Mouse (Mus musculus): ENCODE data around the gene Pla2g3. TPM values are rescaled to one million over a fixed set of nuclear protein-coding genes. Genes with fewer than 3 reads are reported as not detected.

The Pla2g3 gene
- polyA plus RNA-seq, 1 experiment from 2014 or later: 0.76 TPM

- WGBS: 56% methylated on average over 5 of the region's 5 CpGs
- 0 out of 2 replicates have a peak, but pooled peaks cover 3% of the 10 kb centered on the region for H3K4me1 ChIP-seq (ENCODE audit: control insufficient read depth, insufficient read depth, low read length)
- H3K9me3 ChIP-seq (ENCODE audit: control insufficient read depth, low read length): no peaks in the 10 kb centered on the region
- DNase-seq (ENCODE audit: low spot score) (no peak), ATAC-seq (ENCODE audit: insufficient number of reproducible peaks, low FRiP score, low TSS enrichment, low read depth) (no peak)
- H3K27me3 ChIP-seq (ENCODE audit: control insufficient read depth, insufficient read depth, low read length): no peaks in the 10 kb centered on the region
- no peak overlapping the region for H3K9ac ChIP-seq (ENCODE audit: low read length)
- H3K4me3 ChIP-seq (ENCODE audit: low read depth, low read length): no peak overlapping the region
- no peak overlapping the region for H3K27ac ChIP-seq (replicated peaks; ENCODE audit: low read depth, low read length)
- no peaks in the 10 kb centered on the region for H3K36me3 ChIP-seq (ENCODE audit: control insufficient read depth, insufficient read depth, low read length)
- H3K4me2 ChIP-seq (ENCODE audit: low read depth, severe bottlenecking): no peak overlapping the region
These were observed 8.7 kb downstream of the Pla2g3 start for GRCm38 (mm10) chr11:3496756-3497155.

DNA sequence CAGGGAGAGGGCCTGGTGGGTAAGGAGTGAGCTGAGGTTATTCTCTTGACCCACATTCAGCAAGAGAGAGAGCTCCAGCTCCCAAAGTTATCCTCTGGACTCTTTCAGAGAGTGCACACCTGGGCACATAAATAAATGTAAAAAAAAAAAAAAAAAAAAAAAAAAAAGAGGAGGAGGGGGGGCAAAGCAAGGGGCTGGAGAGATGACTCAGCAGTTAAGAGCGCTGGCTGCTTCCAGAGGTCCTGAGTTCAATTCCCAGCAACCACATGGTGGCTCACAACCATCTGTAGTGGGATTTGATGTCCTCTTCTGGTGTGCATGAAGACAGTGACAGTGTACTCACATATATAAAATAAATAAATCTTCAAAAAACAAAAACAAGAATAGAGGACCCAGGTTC, 9.2 kb downstream of the Pla2g3 start:
- WGBS: 89% methylated on average over 1 of the region's 1 CpGs
- ATAC-seq (ENCODE audit: insufficient number of reproducible peaks, low FRiP score, low TSS enrichment, low read depth): no peak

DNA sequence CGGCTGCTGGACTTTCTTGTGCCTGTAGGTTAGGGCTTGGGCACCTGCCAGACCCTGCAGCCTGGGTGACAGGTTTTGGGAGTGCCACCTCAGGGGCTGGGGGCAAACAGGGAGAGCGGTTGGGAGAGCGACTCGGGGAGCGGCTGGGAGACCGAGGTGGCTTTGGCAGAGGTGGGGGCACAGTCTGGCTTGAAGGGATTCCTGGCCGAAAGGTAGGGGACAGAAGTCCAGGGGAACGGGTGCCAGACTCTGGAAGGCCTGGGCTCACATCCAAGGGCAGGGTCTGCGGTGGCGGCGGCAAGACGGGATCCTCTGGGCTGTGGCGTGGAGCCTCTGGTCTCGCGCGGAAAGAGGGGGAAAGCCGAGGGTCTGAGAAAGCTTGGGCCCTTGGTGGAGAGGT, 14.0 kb downstream of the Pla2g3 start:
- Histone ChIP-seq H3K9ac (ENCODE audit: low read length) (no peak overlapping the region), H3K4me3 (ENCODE audit: low read depth, low read length) (no peak overlapping the region), H3K27me3 (ENCODE audit: control insufficient read depth, insufficient read depth, low read length) (no peaks in the 10 kb centered on the region), H3K4me2 (ENCODE audit: low read depth, severe bottlenecking) (no peak overlapping the region), H3K4me1 (ENCODE audit: control insufficient read depth, insufficient read depth, low read length) (no peaks in the 10 kb centered on the region), H3K27ac (replicated peaks; ENCODE audit: low read depth, low read length) (no peak overlapping the region), H3K9me3 (ENCODE audit: control insufficient read depth, low read length) (no peaks in the 10 kb centered on the region), H3K36me3 (ENCODE audit: control insufficient read depth, insufficient read depth, low read length) (no peaks in the 10 kb centered on the region)
- WGBS: 82% methylated on average over 17 of the region's 17 CpGs
- ATAC-seq (ENCODE audit: insufficient number of reproducible peaks, low FRiP score, low TSS enrichment, low read depth) (no peak), DNase-seq (ENCODE audit: low spot score) (no peak)

More for the DNA sequence above, 9.2 kb downstream of the Pla2g3 start:
- 0 out of 2 replicates have a peak, but pooled peaks cover 3% of the 10 kb centered on the region for H3K4me1 ChIP-seq (ENCODE audit: control insufficient read depth, insufficient read depth, low read length)
- no peaks in the 10 kb centered on the region for H3K27me3 ChIP-seq (ENCODE audit: control insufficient read depth, insufficient read depth, low read length)
- no peak overlapping the region for H3K4me2 ChIP-seq (ENCODE audit: low read depth, severe bottlenecking)
- H3K27ac ChIP-seq (replicated peaks; ENCODE audit: low read depth, low read length): no peak overlapping the region
- no peak overlapping the region for H3K9ac ChIP-seq (ENCODE audit: low read length)
- no peak for DNase-seq (ENCODE audit: low spot score)
- H3K4me3 ChIP-seq (ENCODE audit: low read depth, low read length): no peak overlapping the region
- no peaks in the 10 kb centered on the region for H3K36me3 ChIP-seq (ENCODE audit: control insufficient read depth, insufficient read depth, low read length)
- H3K9me3 ChIP-seq (ENCODE audit: control insufficient read depth, low read length): no peaks in the 10 kb centered on the region

DNA sequence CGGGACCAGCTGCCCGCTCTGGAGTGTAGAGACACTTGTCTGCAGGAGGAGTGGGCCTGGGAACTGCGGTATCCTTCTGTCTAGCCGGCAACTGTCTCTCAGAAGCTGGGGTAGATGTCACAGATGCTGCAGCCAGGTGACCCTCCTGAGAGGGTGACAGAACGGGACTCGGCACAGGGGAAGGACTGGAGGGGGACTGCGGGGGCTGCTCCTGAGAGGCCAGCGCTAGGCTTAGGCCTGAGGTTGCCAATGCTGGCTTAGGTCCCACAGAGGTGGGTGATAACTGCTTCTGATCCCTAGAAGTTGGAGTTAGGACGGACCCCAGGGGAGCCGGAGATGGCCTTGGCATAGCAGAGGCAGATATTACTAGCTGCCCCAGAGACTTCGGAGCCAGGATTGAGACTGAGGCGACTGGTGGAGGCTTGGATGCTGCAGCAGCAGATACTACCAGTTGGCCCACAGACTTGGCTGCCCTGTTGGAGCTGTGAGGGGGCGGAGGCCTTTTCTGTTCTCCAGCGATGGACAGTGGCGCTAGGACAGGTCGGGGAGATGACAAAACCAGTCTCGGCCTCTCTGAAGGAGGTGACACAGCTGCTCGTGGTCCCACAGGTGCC, 14.5 kb downstream of the Pla2g3 start:
- H3K4me1 ChIP-seq (ENCODE audit: control insufficient read depth, insufficient read depth, low read length): no peaks in the 10 kb centered on the region
- H3K27me3 ChIP-seq (ENCODE audit: control insufficient read depth, insufficient read depth, low read length): no peaks in the 10 kb centered on the region
- 84% methylated on average over 18 of the region's 18 CpGs for WGBS
- H3K4me3 ChIP-seq (ENCODE audit: low read depth, low read length): no peak overlapping the region
- ATAC-seq (ENCODE audit: insufficient number of reproducible peaks, low FRiP score, low TSS enrichment, low read depth) (no peak), DNase-seq (ENCODE audit: low spot score) (no peak)
- no peaks in the 10 kb centered on the region for H3K36me3 ChIP-seq (ENCODE audit: control insufficient read depth, insufficient read depth, low read length)
- H3K4me2 ChIP-seq (ENCODE audit: low read depth, severe bottlenecking): no peak overlapping the region
- no peak overlapping the region for H3K27ac ChIP-seq (replicated peaks; ENCODE audit: low read depth, low read length)
- no peaks in the 10 kb centered on the region; the same call in 1 of the 2 replicates for H3K9me3 ChIP-seq (ENCODE audit: control insufficient read depth, low read length)
- H3K9ac ChIP-seq (ENCODE audit: low read length): no peak overlapping the region

DNA sequence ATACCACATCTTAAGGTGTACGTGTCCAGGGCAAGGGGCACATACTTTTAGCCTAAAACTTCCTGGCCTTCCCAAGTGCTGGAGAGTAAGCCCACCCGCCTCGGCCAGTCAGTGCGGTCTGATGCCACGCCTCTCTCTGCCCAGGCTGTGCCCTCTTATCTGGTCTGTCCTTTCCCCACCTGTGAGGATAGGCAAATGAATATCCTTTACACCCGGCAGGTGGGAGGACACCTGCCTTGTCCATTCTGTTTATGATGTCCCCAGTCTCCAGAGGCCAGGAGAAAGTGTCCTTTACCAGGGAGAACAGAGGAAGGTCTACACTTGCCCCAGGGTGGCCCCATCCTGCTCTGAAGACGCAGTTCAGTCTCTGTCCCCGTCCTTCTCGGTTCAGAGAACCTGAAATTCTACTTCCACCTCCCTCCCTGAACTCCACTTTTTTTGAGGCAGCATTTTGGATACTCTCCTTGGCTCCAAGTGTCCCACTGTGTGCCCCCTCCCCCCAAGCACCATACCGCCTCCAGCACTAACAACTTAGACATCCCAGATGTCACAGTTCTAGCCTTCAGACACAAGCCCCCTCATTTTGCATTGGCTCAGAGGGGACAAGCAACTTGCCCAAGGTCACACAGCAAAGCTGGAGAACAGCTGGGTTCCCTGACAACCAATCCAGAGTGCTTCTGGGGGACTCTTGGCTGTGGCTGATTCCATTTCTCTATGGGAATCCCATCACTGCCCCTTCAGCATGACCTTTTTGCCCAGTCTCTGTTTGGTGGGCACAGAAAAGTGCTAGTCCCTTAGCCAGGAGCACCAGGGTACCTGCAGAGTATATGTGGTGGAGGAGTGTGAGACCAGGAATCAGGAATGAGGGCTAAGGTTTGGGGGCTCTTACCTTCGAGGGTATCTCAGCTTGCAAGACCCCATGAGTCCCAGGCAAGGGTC, 15.9 kb downstream of the Pla2g3 start:
- Histone ChIP-seq H3K4me3 (ENCODE audit: low read depth, low read length) (no peak overlapping the region), H3K4me2 (ENCODE audit: low read depth, severe bottlenecking) (no peak overlapping the region), H3K27ac (replicated peaks; ENCODE audit: low read depth, low read length) (no peak overlapping the region), H3K9me3 (ENCODE audit: control insufficient read depth, low read length) (no peaks in the 10 kb centered on the region; the same call in 1 of the 2 replicates), H3K4me1 (ENCODE audit: control insufficient read depth, insufficient read depth, low read length) (no peaks in the 10 kb centered on the region), H3K9ac (ENCODE audit: low read length) (no peak overlapping the region), H3K27me3 (ENCODE audit: control insufficient read depth, insufficient read depth, low read length) (no peaks in the 10 kb centered on the region), H3K36me3 (ENCODE audit: control insufficient read depth, insufficient read depth, low read length) (no peaks in the 10 kb centered on the region)
- 65% methylated on average over 11 of the region's 11 CpGs for WGBS
- ATAC-seq (ENCODE audit: insufficient number of reproducible peaks, low FRiP score, low TSS enrichment, low read depth) (no peak), DNase-seq (ENCODE audit: low spot score) (no peak)

- H3K27ac ChIP-seq (replicated peaks; ENCODE audit: low read depth, low read length): no peak overlapping the region
- DNase-seq (ENCODE audit: low spot score) (no peak), ATAC-seq (ENCODE audit: insufficient number of reproducible peaks, low FRiP score, low TSS enrichment, low read depth) (no peak)
- no peaks in the 10 kb centered on the region; the same call in 1 of the 2 replicates for H3K9me3 ChIP-seq (ENCODE audit: control insufficient read depth, low read length)
- no peaks in the 10 kb centered on the region for H3K36me3 ChIP-seq (ENCODE audit: control insufficient read depth, insufficient read depth, low read length)
- no peak overlapping the region for H3K4me3 ChIP-seq (ENCODE audit: low read depth, low read length)
- no peak overlapping the region for H3K4me2 ChIP-seq (ENCODE audit: low read depth, severe bottlenecking)
- no peak overlapping the region for H3K9ac ChIP-seq (ENCODE audit: low read length)
- no peaks in the 10 kb centered on the region for H3K4me1 ChIP-seq (ENCODE audit: control insufficient read depth, insufficient read depth, low read length)
- no peaks in the 10 kb centered on the region for H3K27me3 ChIP-seq (ENCODE audit: control insufficient read depth, insufficient read depth, low read length)
- WGBS: 63% methylated on average over 7 of the region's 7 CpGs
These were observed 20.1 kb downstream of the Pla2g3 start for GRCm38 (mm10) chr11:3508226-3508625.

- H3K27ac ChIP-seq (replicated peaks; ENCODE audit: low read depth, low read length): no peak overlapping the region
- DNase-seq (ENCODE audit: low spot score): no peak
- WGBS: 75% methylated on average over 8 of the region's 8 CpGs
These were observed 21.3 kb downstream of the Pla2g3 start for GRCm38 (mm10) chr11:3509181-3510085.

DNA sequence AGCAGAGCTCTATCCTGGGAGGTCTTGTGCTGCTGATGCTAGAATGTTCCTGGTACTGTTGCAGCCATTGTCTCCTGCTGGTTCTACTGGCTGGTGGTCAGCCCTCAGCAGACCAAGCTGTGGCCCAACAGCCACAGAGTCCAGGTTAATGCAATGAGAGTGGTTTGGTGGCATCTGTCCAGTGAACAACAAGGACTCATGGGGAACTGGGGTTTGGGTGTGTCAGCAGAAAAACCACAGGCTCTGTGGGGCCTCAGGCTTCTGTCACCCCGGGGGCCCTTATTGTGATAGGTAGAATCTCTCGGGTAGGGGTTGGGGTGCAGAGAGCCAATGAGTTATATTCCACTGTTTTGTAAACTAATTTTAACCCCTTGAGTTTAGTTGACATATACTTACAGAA, 22.2 kb downstream of the Pla2g3 start:
- DNase-seq (ENCODE audit: low spot score): no peak
- no peak overlapping the region for H3K4me2 ChIP-seq (ENCODE audit: low read depth, severe bottlenecking)
- H3K4me3 ChIP-seq (ENCODE audit: low read depth, low read length): no peak overlapping the region
- WGBS: 83% methylated on average over 2 of the region's 2 CpGs
- ATAC-seq (ENCODE audit: insufficient number of reproducible peaks, low FRiP score, low TSS enrichment, low read depth): no peak
- 0 out of 2 replicates have a peak, but pooled peaks cover under 1% of the 10 kb centered on the region for H3K27me3 ChIP-seq (ENCODE audit: control insufficient read depth, insufficient read depth, low read length)
- no peak overlapping the region for H3K9ac ChIP-seq (ENCODE audit: low read length)
- H3K27ac ChIP-seq (replicated peaks; ENCODE audit: low read depth, low read length): no peak overlapping the region
- no peaks in the 10 kb centered on the region; the same call in 1 of the 2 replicates for H3K9me3 ChIP-seq (ENCODE audit: control insufficient read depth, low read length)
- H3K36me3 ChIP-seq (ENCODE audit: control insufficient read depth, insufficient read depth, low read length): no peaks in the 10 kb centered on the region
- 0 out of 2 replicates have a peak, but pooled peaks cover 2% of the 10 kb centered on the region for H3K4me1 ChIP-seq (ENCODE audit: control insufficient read depth, insufficient read depth, low read length)

More at GRCm38 (mm10) chr11:3509181-3510085, 21.3 kb downstream of the Pla2g3 start:
- ATAC-seq (ENCODE audit: insufficient number of reproducible peaks, low FRiP score, low TSS enrichment, low read depth): no peak
- H3K36me3 ChIP-seq (ENCODE audit: control insufficient read depth, insufficient read depth, low read length): no peaks in the 10 kb centered on the region
- H3K4me3 ChIP-seq (ENCODE audit: low read depth, low read length): no peak overlapping the region
- H3K27me3 ChIP-seq (ENCODE audit: control insufficient read depth, insufficient read depth, low read length): no peaks in the 10 kb centered on the region
- no peaks in the 10 kb centered on the region for H3K4me1 ChIP-seq (ENCODE audit: control insufficient read depth, insufficient read depth, low read length)
- H3K4me2 ChIP-seq (ENCODE audit: low read depth, severe bottlenecking): no peak overlapping the region
- no peak overlapping the region for H3K9ac ChIP-seq (ENCODE audit: low read length)
- no peaks in the 10 kb centered on the region; the same call in 1 of the 2 replicates for H3K9me3 ChIP-seq (ENCODE audit: control insufficient read depth, low read length)

Measured in limb, embryonic 11.5 days (tissue).